Mouse (Mus musculus): ENCODE results near the gene Sertad2.

Gene Sertad2

DNA sequence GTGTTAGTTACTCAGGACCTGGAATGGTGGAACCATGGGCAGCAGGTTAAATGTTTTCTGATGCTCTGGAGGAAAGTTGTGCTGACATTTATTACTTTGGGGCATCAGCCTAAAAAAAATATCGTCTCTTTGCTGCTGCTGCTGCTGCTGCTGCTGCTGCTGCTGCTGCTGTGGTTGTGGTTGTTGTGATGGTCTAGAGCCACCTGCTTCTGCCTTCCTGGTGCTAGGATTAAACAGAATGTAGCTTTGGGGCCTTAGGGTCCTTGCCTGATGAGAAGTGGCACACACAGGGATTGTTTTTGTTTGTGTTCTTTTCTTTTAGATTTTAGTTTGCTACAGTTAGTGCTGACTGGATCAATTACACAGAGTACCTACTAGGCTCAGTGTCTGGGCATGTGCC lies 101.1 kb downstream of the Sertad2 start:
- DNase-seq (ENCODE audit: low read depth) = no peak

DNA sequence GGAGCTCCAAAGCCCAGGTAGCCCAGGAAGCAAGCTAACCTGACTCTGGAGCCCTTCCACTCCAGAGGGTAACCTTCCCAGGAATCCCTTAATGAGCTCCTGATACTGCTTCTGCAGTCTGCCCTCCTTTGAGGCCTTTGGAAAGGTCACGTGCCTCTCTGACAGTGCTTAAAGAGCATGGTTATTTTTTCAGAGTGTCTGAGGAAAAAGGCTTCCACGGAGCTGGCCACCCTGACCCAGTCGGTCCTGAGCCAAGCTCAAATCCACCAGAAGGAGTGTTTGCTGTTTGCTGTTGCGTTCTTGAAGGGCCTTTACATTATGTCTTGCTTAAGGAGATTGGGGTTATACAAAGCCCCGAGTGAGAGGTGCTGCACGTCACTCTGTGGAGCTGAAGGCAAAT lies 101.8 kb downstream of the Sertad2 start:
- DNase-seq (ENCODE audit: low read depth) = no peak

DNA sequence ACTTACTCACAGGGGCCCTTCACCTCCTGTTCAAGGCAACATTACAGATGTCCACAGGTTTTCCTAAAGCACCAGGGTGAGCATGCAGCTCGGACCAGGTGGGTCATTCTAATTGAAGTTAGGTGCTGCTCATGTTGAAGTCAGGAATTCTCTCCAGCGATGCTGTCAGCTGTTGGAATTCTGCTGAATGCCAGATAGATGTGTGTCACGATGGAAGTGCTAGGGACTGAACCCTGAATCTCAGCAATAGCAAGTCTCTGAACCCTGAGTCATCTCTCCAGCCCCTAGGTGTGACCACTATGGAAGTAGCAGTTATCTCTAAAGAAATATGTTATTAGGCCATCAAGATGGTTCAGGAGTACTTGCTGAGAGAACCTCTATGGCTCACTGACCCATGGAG lies 102.5 kb downstream of the Sertad2 start:
- DNase-seq (ENCODE audit: low read depth) = no peak

DNA sequence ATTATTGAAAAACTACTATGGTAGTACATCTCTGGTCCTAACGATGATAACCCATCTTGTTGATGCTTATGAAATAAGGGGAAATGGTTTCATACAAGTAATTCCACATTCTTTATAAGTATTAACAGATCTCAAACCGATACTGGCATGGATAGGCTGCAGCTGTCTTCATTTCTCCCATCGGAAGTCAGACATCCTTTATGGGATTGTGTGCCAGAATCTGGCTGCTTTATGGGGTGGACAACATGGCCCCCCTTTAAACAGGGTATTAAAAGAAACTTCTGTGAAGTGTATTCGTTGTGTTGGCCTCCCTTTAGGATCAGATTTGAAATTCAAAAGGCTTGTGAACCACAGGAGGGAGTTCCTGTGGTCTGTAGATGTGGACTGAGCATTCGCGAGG lies 103.1 kb downstream of the Sertad2 start:
- no peak for DNase-seq (ENCODE audit: low read depth)

DNA sequence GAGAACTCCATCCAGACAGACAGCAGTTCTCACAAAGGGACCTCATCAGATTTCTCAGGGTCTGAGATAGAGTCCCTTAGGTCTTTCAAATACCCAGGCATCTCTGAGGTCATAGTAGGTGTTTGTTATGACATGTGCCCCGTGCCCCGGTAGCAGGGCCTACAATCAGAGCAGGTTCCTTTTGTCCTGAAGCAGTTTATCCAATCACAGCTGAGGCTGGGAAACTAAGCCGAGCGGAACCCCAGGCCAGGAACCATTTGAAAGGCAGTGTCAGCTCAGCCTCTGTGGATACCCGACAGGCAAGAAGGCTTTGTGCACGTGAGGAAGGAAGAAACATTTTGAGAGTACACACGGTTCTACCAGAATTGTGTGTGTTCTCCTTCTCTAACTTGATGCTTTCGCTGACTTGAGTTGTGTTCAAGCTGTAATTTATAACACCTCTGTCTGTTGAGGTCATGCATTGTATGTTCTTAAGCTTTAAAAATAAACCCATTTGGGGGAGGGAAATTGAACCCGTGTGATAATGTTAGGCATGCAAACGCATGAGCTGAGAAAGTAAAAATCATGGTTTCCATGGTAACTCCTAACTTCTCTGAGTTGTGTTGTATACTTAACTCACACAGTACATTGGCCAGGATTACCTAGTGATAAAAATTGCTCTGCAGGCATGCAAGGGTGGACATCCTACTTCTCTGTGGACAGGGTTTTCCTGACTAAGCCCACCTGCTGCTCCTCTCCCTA lies 104.1 kb downstream of the Sertad2 start:
- no peak for DNase-seq (ENCODE audit: low read depth)

DNA sequence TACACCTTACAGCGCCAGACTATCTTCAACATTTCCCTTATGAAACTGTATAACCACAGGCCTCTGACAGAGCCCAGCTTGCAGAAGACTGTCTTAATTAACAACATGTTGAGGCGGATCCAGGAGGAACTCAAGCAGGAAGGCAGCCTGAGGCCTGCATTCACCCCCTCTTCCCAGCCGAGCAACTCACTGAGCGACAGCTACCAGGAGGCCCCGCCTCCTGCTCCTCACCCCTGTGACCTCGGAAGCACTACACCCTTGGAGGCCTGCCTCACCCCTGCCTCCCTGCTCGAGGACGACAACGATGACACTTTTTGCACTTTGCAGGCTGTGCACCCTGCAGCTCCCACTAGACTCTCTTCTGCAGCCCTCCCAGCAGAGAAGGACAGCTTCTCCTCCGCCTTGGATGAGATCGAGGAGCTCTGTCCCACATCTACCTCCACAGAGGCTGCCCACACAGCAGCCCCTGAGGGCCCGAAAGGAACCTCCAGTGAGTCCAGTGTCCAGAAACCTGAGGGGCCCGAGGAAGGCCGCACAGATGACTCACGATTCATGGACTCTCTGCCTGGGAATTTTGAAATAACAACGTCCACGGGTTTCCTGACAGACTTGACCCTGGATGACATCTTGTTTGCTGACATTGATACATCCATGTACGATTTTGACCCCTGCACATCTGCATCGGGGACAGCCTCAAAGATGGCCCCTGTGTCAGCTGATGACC lies 105.0 kb downstream of the Sertad2 start:
- no peak for DNase-seq (ENCODE audit: low read depth)

DNA sequence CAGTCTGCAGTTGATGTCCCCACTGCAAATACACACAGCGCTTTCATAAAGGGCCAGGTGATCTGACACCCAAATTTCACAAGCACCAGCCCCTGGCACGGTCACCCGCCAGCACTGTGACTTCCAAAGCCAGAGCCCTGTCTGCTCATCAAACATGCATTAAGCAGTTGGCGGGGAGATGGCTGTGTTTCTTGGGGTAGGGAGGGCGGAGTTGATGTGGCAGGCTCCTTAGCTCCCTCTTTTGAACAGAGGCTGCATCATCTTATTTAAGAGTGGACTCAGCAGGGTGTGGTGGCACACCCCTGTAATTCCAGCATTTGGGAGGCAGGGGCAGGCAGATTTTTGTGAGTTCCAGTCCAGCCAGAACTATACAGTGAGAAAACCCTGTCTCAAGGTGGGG lies 106.4 kb downstream of the Sertad2 start:
- no peak for DNase-seq (ENCODE audit: low read depth)

DNA sequence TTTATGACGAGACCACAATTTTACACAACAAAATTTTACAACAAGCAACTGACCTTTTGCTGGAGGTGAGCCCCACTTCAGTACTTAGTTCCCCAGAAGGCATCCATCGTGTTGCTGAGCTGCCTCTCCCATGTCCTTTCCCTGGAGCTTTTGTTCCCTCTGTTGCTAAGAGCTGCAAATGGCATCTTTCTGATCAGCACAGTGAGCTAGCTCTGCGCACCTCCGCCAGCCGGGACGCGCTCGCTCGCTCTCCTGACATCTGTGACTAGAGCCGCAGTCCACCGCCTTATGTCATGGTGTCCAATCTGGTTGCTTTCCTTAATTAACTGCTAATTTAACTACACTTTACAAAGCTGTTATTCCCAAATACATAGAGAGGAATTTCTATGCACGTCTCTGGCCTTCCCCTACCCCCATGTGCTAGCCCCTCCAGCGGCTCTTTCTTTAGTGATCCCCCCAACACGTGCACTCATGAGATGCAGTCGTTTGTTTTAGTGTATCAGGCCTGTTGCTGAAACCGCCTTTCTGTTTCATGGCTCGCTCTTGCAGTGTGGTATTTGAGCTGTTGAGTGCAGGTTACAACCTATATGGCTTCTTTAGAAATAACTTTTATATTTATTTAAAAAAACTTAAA lies 107.1 kb downstream of the Sertad2 start:
- DNase-seq (ENCODE audit: low read depth) = no peak

DNA sequence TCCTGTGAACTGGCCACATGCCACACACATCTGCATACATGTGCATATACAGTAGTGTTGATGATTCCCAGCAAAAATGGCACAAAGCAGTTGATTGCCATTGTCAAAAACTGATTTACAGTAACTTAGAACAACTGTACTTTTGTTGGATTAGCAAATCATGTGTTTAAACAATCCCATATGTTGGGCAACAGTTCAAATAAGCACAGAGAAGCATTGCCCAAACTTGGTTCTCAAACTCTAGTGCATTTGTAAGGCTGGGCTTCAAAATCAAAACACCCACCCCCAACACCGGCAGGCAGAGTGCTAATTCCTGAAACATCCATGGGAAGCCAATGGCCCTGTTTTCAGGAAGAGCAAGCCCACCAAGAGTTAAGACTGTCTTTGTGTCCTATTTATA lies 108.1 kb downstream of the Sertad2 start:
- no peak for DNase-seq (ENCODE audit: low read depth)

DNA sequence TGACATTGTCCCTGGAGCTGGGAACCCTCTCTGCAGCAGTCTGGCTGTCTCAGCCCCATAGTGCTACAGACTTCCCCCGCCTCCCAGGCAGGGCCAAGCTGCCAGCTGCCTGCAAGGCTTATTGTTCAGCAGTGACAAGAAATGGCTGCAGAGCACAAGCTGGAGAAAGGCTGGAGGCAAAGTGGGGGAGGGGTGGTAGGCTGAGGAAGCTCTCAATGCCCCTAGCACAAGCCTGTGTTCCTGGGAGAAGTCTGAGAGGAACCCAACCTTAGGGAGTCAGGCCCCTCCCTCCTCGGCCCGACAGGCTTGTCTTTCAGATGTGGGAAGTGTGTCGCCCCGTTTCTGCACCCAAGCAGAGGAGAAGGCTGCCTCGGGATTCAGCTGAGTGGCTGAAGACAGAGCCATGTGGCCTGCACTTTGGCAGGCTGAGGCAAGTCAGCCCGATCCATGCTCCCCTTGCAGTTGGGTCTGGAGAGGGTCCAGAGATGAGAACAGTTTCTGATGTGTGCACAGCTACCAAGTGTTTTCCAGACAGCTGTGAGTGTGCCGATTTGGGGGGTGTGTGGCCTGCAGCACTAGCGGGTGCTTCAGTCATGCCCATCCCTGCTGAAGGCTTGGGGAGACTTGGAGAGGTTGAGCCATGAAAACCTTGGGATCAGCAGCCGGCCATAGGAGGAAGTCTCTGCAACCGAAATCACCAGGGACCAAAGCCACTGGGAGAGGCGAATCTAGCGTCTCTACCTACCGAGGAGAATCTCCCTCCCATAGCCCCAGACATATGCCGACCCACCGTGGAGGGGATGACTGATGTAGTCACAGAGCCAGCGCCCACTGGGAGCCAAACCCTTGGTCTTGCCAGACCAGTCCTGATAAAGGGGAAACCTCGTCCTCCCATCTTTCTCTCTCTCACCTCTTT lies 113.0 kb downstream of the Sertad2 start:
- DNase-seq (ENCODE audit: low read depth) = no peak

DNA sequence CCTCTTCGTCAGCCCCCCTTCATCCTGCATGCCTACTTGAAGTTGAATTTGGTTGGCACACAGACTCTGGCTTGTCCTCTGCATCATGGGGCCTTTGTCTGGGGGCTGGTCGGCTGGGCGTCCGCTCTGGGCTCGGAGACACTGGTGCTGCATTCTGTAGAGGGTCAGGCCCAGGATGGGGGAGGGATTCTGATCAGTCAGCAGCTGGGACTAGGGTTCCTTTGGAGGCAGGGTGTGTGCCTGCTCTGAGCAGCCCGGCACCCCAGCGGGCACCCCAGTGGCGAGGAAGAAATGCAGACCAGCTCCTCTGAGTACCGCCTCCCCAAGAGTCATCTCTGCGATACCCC lies 113.6 kb downstream of the Sertad2 start:
- no peak for DNase-seq (ENCODE audit: low read depth)

DNA sequence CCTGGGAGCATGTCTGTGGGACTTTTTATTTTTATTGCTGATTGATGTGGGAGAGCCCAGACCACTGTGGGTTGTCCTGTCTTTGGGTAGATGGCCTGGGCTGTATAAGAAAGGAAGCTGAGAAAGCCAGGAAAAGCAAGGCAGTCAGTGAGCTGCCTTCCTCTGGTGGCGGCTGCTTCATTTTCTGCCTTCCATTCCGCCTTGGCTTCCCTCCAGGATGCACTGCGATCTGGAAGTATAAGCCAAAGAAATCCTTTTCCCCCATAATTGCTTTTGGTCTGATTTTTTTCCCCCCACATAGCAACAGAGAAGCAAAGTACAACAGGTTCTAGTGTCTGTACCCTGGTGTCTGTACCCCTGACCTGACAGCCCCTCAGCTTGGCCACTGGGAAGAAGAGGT lies 116.0 kb downstream of the Sertad2 start:
- DNase-seq (ENCODE audit: low read depth) = no peak

DNA sequence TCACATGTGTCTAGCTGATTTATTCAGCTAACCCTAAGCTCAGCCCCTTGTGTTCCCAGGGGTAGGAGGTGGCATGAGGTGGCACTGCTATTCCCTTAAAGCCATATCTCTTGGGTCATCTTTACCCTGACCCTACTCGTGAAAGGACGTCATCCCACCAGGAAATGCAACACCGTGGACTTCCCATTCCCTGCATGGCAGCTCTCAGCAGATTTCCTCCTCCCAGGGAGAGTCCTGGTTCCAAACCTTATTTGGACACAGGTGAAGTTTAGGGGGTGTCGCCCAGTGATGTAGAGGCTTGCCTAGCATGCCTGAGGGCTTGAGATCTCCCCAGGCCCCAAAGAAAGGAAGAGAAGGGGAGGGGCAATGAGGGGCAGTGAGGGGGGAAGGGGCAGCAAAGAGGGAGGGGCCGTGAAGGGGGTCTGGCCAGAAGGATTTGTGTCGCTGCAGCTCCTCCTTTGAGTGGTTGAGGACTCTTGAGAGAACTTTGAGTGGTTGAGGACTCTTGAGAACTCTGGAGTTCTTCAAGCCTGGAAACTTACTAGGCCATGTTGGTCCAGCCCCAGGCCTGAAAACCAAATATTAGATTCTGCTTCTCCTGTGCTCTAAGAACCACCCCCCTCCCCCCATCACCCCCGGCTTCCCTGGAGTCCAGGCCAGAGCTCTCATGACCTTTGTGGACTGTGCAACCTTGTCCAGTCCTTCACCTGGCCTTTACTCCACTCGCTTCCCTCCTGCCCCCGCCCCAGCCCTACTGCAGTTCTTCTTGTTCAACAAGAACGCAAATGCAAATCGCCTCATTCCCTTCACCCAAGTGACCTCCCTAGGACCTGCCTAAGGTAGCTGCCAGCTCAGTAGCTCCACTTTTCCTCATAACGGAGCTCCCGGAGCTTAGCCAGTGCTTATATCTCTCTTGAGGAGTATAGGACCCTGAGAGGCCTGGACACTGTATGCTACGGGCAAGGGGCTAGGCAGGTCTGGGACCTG lies 117.4 kb downstream of the Sertad2 start:
- DNase-seq (ENCODE audit: low read depth) = no peak

DNA sequence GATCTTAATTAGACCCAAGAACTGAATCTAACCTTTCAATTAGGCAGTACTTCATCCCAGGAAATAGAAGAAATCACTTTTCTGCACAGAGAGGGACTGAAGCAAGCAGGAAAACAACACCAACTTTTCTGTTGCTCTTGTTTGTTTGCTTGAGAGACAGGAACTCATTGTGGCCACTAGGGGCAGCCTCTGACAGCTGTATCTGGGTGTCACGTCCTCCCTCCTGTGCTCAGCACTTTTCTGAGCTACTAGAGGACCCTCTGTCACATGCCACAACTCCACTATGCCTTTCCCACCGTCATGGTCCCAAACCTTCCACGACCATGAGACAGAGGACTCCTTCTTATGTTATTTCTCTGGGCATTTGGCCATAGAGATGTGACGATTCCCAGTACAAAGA lies 118.6 kb downstream of the Sertad2 start:
- DNase-seq (ENCODE audit: low read depth) = peak; percentile 39

DNA sequence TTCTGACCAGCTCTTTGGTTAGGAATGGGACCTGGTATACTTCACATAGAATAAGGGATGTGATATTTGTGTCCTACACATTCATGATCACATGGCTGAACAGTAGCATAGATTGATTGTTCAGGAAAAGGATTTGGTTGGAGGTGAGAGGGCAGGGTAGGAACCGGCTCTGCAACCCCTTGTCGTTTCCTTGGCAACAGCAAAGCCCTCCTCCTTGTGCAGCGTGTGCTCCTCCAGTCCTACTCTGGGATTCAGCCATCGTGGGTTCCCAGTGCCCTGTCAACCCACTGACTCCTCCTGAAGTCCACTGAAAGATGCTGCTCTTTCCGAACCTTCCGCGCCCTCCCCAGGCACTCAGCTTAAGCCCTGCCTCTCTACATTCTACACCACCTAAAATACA lies 119.8 kb downstream of the Sertad2 start:
- no peak for DNase-seq (ENCODE audit: low read depth)

DNA sequence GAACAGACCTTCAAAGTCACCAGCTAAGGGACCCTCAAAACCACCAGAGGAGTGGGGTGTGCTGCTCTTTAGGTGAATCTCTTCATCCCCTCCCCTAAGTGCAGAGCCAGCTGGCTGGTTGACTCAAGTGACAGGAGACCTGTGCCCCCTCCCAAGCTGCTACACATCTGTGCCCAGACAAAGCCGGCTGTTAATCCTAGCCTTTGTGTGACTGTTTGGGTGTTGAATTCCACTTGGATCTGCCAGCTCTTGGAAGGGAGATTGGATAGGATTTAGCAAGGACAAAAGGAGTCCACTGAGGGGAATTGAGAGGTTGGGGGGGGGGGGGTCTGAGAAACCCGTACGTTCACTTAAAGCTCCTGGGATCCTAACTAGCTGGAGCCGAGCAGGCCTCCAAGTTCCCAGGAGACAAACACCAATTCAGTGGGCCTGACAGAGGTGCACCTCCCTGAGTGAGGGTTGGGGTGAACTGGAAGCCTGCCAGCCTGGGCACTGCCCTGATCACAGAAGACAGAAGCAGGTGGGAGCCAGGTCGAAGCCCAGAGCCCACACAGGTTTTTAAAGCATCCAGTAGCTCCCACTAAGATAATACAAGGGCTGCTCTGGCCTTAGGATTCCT lies 120.6 kb downstream of the Sertad2 start:
- DNase-seq (ENCODE audit: low read depth) = no peak

DNA sequence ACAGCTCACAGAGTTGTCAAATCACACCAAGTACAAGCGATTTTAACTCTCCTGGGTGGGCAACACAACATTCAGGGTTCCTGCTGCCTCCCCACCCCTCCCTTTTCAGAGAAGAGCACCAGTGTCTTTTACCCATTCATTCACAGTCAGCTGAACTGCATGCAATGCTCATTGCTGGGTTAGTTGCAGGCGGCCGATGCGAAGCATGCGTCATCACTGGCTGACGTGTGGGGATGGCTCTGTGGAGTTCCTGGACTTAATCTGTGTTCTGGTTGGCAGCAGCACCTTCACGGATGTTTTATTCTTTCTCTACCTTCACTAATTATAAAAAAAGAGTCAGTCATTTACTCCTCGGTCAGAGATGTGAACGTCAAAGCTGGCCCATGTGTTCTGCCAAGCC lies 121.8 kb downstream of the Sertad2 start:
- DNase-seq (ENCODE audit: low read depth) = no peak

DNA sequence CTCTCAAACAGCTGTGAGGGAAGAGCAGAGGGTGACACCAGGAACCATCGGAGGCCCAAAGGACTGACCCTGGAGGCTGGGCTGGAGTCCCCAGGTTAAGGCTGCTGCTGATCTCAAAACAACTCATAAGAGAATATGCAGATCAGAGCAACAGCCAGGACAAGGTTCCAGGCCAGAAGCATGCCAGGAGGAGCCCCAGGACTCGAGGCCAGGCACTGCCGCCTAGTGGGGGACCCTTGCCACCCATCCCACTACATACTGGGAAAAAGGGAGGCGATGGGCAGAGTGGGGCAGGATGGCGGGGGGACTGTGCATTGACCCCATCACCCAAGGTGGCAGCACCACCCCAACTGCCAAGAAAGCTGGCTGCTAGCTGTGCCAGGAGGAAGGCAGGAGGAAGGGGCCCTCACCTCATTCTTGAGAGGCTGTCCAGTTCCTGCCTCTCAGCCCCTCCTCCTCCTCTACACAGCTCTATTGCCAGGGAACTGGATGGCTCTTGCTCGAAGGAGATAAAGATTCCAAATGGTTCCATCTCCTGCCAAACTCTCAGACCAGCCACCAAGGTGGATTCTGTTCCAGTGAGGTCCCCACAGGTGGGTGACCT lies 128.8 kb downstream of the Sertad2 start:
- no peak for DNase-seq (ENCODE audit: low read depth)

DNA sequence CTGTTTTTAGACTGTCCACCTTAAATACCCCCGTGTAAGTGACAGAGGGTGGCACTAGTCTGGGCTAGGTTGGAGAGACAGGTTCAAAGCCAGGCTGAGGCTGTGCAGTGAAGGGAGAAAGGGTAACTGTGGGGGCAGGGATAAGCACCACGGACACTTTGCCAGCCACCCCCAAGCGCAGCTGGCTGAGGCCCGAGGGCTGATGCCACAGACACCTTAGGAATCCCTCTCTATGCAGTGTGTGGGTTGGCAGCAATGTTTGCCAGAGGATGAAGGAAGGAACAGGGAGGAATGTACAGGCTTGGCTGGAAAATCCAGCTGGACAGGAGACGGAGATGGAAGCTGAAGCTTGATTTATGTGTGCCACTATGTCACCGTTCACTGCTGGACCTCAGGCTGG lies 129.5 kb downstream of the Sertad2 start:
- no peak for DNase-seq (ENCODE audit: low read depth)

DNA sequence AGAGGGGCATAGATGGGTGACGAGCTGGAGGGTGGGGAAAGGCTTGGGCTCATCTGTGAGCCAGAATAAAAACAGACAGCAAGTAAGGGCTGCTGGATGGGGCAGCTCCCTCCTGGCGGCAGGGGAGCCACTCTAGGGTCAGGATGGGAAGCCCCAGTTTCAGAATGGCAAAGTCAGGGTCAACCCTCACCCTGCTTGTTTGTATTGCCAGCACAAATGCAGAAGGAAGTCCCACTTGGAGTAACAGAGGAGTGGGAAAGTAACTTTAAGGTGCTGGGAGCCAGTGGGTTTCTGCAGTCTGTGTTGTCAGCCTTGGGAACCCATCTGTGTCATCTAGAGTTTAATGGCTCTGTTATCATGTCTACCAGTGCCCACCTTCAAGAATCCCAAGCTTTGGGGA lies 136.3 kb downstream of the Sertad2 start:
- no peak for DNase-seq (ENCODE audit: low read depth)

All from c-Kit-positive CD71-positive TER-119-negative erythroid progenitor cells, embryonic 14.5 days (primary cell).